Mouse (Mus musculus) layer of hippocampus, postnatal 14 days (tissue): ENCODE measurements around the gene Rps5. TPM values are rescaled to one million over a fixed set of nuclear protein-coding genes. Genes with fewer than 3 reads are reported as not detected.
"Not testable (repeated sequence)": the region's sequence is repeated elsewhere in the genome, so short reads cannot be mapped to it uniquely, and the experiment has no call there.

Experiments used
- DNase-seq, 2 experiments: peaks; one replicate each; pipeline ENCODE4 v3.0.0; 2021 to 2022; ENCODE audit warnings: low spot score in 2 of 2, mixed read lengths in 1 of 2
- total RNA-seq, 2 experiments: library from RNA; stranded (reverse); gene quantifications; 2 replicates each; pipeline ENCODE4 v1.2.3; 2021

Rps5 gene
- total RNA-seq, 2 experiments from 2014 or later = 418 to 457 TPM

GRCm38 (mm10) chr7:12927191-12927680 is 5.1 kb downstream of the Rps5 start, which contains the start of gene Rnf225:
Gene Rnf225 (plus strand): TSS chr7:12927416.
- DNase-seq = peak in 1 of 2 experiments; percentile 9

- peak in 1 of 2 experiments; percentile 31 for DNase-seq
Observed at GRCm38 (mm10) chr7:12927693-12928589, 5.9 kb downstream of the Rps5 start.

- no peak for DNase-seq
Observed at GRCm38 (mm10) chr7:12933615-12934140, 11.6 kb downstream of the Rps5 start.

GRCm38 (mm10) chr7:12934808-12935207 is 12.7 kb downstream of the Rps5 start:
- no peak for DNase-seq

- DNase-seq = not testable (repeated sequence)
Observed at GRCm38 (mm10) chr7:12937254-12937803, 15.2 kb downstream of the Rps5 start.

- DNase-seq = no peak
Observed at GRCm38 (mm10) chr7:12940599-12940998, 18.5 kb downstream of the Rps5 start.

GRCm38 (mm10) chr7:12943488-12943887 is 21.4 kb downstream of the Rps5 start:
- no peak for DNase-seq

GRCm38 (mm10) chr7:12949032-12949871 is 27.2 kb downstream of the Rps5 start:
- peak; percentile 87 to 98 for DNase-seq

GRCm38 (mm10) chr7:12949872-12950229 is 27.8 kb downstream of the Rps5 start:
- DNase-seq = no peak

- DNase-seq = no peak
Observed at GRCm38 (mm10) chr7:12954896-12955295, 32.8 kb downstream of the Rps5 start.

GRCm38 (mm10) chr7:12957511-12957910 is 35.4 kb downstream of the Rps5 start:
- DNase-seq = no peak

- DNase-seq = no peak
Observed at GRCm38 (mm10) chr7:12958948-12959347, 36.9 kb downstream of the Rps5 start.

GRCm38 (mm10) chr7:12959718-12960117 is 37.6 kb downstream of the Rps5 start:
- no peak for DNase-seq

GRCm38 (mm10) chr7:12961511-12962141 is 39.5 kb downstream of the Rps5 start:
- peak; percentile 42 to 64 for DNase-seq

GRCm38 (mm10) chr7:12965678-12966091 is 43.6 kb downstream of the Rps5 start, which contains the start of gene Zfp324:
Gene Zfp324 (plus strand): TSS chr7:12965838.
- peak; percentile 90 to 94 for DNase-seq

- peak in 1 of 2 experiments; percentile 52 for DNase-seq
Observed at GRCm38 (mm10) chr7:12966104-12966845, 44.2 kb downstream of the Rps5 start.

GRCm38 (mm10) chr7:12970906-12971305 is 48.8 kb downstream of the Rps5 start:
- DNase-seq = no peak
